Mouse (Mus musculus): ENCODE measurements around the gene Grm4.

Grm4 gene

GRCm38 (mm10) chr17:27552215-27553201 lies 31.3 kb upstream of the Grm4 start:
- in situ Hi-C loops (cut with MboI, MseI) = no loop called here

GRCm38 (mm10) chr17:27551393-27551940 lies 30.3 kb upstream of the Grm4 start:
- in situ Hi-C loops (cut with MboI, MseI) = no loop called here

- in situ Hi-C loops (cut with MboI, MseI) = no loop called here
Observed at GRCm38 (mm10) chr17:27549234-27549633, 28.0 kb upstream of the Grm4 start.

- in situ Hi-C loops (cut with MboI, MseI) = no loop called here
Observed at GRCm38 (mm10) chr17:27547253-27547868, 26.2 kb upstream of the Grm4 start.

- in situ Hi-C loops (cut with MboI, MseI) = no loop called here
Observed at GRCm38 (mm10) chr17:27546574-27547085, 25.4 kb upstream of the Grm4 start.

- in situ Hi-C loops (cut with MboI, MseI) = no loop called here
Observed at GRCm38 (mm10) chr17:27545991-27546390, 24.8 kb upstream of the Grm4 start.

- in situ Hi-C loops (cut with MboI, MseI) = no loop called here
Observed at GRCm38 (mm10) chr17:27544551-27544950, 23.3 kb upstream of the Grm4 start.

GRCm38 (mm10) chr17:27541984-27542383 lies 20.8 kb upstream of the Grm4 start:
- in situ Hi-C loops (cut with MboI, MseI) = no loop called here

- in situ Hi-C loops (cut with MboI, MseI) = no loop called here
Observed at GRCm38 (mm10) chr17:27541261-27541660, 20.1 kb upstream of the Grm4 start.

GRCm38 (mm10) chr17:27534718-27535117 lies 13.5 kb upstream of the Grm4 start:
- in situ Hi-C loops (cut with MboI, MseI) = loop anchor here (10.0 kb wide), 1 partner anchor 1420 kb away; the partner anchor contains the start of gene Kctd20

- in situ Hi-C loops (cut with MboI, MseI) = loop anchor here (10.0 kb wide), 1 partner anchor 1421 kb away; the partner anchor contains the start of gene Kctd20
Observed at GRCm38 (mm10) chr17:27533354-27533753, 12.2 kb upstream of the Grm4 start.

- in situ Hi-C loops (cut with MboI, MseI) = loop anchor here (10.0 kb wide), 1 partner anchor 1423 kb away; the partner anchor contains the start of gene Kctd20
Observed at GRCm38 (mm10) chr17:27532095-27532494, 10.9 kb upstream of the Grm4 start.

GRCm38 (mm10) chr17:27528767-27529166 lies 7.6 kb upstream of the Grm4 start:
- in situ Hi-C loops (cut with MboI, MseI) = no loop called here

- in situ Hi-C loops (cut with MboI, MseI) = no loop called here
Observed at GRCm38 (mm10) chr17:27528030-27528429, 6.8 kb upstream of the Grm4 start.

- in situ Hi-C loops (cut with MboI, MseI) = no loop called here
Observed at GRCm38 (mm10) chr17:27527188-27527587, 6.0 kb upstream of the Grm4 start.

- in situ Hi-C loops (cut with MboI, MseI) = loop anchor here (25.0 kb wide), 1 partner anchor 361 kb away; the partner anchor contains the start of gene Ip6k3
Observed at GRCm38 (mm10) chr17:27523121-27523520, 1.9 kb upstream of the Grm4 start.

GRCm38 (mm10) chr17:27520557-27520956 lies 646 bp downstream of the Grm4 start:
- in situ Hi-C loops (cut with MboI, MseI) = loop anchor here (25.0 kb wide), 1 partner anchor 358 kb away; the partner anchor contains the start of gene Ip6k3

- in situ Hi-C loops (cut with MboI, MseI) = loop anchor here (25.0 kb wide), 1 partner anchor 357 kb away; the partner anchor contains the start of gene Ip6k3
Observed at GRCm38 (mm10) chr17:27518700-27519595, 2.3 kb downstream of the Grm4 start.

- in situ Hi-C loops (cut with MboI, MseI) = loop anchor here (25.0 kb wide), 1 partner anchor 356 kb away; the partner anchor contains the start of gene Ip6k3
Observed at GRCm38 (mm10) chr17:27518296-27518695, 2.9 kb downstream of the Grm4 start.

All from T-helper 1 cell (primary cell).